Mouse (Mus musculus) hindlimb bud, embryonic 11.5 days (tissue): ENCODE data around the gene Eln.

Experiments used
- DNase-seq: peaks from one replicate; pipeline ENCODE4 v3.0.0-alpha.2; 2012; ENCODE audit warnings: low read depth, low spot score; ENCODE audit errors: extremely low spot score

Gene Eln

DNA sequence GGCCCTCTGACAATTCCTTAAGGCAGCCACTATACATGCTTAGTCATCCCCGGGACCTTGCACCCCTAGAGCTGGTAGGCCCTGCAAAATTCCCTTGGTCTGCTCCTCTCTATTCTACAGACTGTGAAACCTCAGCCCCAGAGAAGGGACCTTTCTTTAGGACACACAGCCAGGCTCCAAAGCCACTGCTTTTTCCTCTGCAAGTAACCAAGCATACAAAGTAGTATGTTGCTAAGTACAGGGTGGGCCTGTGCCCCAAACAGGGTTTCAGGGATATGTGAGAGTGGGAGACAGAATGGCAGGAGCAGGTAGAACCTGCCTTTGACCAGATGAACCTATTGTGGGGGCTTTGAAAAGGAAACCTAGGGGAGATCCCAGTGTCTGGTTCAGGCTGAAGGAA, 59.9 kb downstream of the Eln start:
- DNase-seq, result no peak

- no peak for DNase-seq
Observed at GRCm38 (mm10) chr5:134686541-134686940, 60.6 kb downstream of the Eln start.

GRCm38 (mm10) chr5:134684398-134684797, 62.7 kb downstream of the Eln start:
- no peak for DNase-seq

GRCm38 (mm10) chr5:134683813-134684212, 63.3 kb downstream of the Eln start:
- DNase-seq, result no peak

GRCm38 (mm10) chr5:134680238-134680637, 66.9 kb downstream of the Eln start:
- DNase-seq, result no peak

GRCm38 (mm10) chr5:134678827-134679546, 68.1 kb downstream of the Eln start:
- no peak for DNase-seq

GRCm38 (mm10) chr5:134678031-134678430, 69.1 kb downstream of the Eln start:
- DNase-seq, result no peak

DNA sequence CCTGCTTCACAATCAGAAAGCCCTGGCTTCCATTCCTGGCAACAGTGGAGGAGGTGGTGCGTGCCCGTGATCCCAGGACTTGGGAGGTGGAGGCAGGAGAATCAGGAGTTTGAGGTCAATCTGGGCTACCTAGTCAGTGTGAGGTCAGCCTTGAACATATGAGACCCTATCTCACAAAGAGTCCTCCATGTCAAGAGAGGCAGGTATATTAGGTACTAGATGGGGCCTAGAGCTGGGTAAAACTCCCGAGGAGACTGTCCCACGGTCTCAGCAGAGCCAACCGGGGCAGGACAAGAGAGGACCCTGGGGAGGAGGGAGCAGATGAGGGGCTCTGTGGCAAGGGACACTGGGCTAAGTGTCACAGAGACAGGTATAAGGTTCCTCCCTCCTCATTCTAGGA, 69.6 kb downstream of the Eln start:
- DNase-seq, result no peak

GRCm38 (mm10) chr5:134675956-134676759, 71.0 kb downstream of the Eln start:
- peak; percentile 31 for DNase-seq

DNA sequence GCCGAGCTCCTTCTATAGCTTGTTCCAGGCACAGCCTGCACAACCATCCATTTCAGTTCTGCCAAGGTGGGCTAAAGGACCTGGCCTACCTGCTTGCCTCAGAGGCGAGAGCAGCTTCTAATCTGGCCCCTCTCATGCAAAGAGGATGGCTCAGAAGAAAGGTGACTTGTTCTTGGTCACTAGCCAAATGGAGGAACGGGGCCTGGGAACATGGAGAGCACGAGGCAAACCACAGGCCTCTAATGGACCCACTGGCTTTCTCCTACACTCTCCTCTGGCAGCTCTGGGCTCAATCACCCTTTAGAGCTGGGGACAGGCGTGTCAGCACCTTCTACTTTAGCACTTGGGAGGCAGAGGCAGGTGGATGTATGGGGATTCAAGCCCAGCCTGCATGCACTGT, 72.1 kb downstream of the Eln start:
- no peak for DNase-seq

DNA sequence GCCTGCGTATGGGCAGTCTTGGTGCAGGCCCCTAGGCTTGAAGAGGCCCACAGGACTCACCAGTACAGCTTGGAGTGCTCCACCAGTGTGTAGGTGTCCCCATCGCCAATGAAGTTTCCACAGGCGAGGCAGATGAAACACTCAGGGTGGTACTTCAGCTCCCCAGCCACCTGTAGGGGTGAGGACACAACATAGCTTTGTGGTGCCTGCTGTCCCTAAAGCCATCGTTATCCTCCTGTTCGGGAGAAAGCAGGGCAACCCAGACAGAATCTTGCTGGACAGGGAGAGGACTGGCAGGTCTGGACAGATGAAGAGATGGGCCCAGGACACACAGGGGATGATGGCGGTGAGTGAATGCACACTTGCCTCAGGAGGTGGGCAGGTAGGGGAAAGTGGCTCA, 74.5 kb downstream of the Eln start:
- no peak for DNase-seq

DNA sequence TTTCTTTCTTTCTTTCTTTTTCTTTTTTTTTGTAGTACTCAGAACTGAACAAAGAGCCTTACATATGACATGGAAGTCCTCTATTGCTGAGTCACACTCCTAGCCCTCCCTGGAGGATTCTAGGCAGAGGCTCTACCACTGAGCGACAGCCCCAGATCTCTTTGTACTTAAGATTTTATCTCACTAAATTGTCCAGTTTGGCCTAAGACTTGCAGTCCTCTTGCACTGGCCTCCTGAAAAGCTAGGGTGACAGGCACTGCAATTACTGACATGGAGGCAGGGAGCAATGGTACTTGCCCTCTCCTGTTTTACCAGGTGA, 75.0 kb downstream of the Eln start:
- DNase-seq, result no peak

GRCm38 (mm10) chr5:134671335-134672197, 75.6 kb downstream of the Eln start:
- no peak for DNase-seq

DNA sequence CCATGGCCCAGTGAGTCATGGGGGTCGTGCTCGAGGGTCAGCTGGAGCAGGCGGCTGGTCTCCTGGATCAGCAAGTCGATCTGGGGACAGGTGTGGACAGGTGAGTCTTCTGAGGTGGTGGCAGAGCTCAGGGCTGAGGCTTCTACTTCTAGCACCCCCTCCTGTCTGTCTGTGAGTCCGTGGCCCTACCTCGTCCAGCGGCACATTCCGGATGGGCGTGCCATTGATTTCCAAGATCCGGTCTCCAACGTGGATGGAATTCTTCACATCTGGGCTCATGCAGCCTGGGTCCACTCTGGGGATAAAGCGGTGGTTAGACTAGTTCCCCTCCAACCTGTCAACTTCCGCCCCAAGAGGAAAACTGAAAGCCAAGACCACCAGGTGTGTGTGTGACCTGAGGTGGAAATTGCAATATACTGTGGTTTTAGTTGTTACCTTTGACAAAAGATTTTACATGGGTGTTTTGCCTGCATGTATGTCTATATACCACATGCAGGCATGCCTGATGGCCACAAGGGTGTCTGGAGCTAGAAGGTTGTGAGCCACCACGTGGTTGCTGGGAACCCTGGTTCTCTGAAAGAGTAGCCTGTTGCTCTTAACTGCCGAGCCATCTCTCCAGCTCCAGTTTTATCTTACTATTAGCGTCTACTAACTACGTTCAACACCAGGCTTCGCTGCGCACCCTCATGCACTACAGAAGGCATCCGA, 78.0 kb downstream of the Eln start:
- no peak for DNase-seq

DNA sequence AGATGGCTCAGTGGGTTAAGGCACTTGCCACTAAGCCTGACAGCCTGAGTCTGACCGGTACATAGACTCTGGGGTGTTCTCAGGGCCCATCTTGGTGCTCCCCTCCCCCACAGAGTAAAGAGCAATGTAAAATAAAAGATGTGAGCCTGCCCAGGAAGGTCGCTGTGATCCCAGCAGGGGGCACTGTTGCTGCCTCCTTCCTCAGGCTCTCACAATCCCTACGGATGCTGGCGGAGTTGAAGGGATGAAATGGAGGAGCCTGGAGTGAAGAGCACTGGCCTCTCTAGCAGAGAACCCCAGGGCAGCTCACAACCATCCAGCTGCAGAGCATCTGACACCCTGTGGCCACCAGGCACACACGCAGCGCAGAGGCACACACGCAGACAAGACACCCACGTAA, 78.6 kb downstream of the Eln start:
- DNase-seq, result no peak

- DNase-seq, result no peak
Observed at GRCm38 (mm10) chr5:134656708-134657107, 90.4 kb downstream of the Eln start.
